In the genomic region with DNA sequence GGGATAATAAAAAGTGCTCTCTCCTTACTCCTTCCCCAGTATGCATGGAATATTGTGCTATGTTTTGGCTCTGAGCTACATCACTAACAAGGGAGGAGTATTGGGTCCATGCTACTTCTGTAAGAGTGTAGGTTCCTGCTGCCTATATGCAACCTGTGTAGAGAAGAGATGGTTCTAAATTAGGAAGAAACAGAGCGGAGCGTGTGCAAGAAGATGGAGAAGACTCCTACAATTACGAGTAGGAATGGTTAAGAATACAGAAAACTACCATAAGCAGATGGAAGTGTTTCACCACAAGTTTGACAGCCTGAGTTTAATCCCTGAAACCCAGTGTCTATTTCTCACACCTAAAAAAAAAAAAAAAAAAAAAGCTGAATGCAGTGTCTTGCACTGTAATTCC, we compare ENCODE assay signal across 18 mouse cellular contexts. TPM values are rescaled to one million over a fixed set of nuclear protein-coding genes. Genes with fewer than 3 reads are reported as not detected.
DNase-seq lines count a peak whose midpoint lies in the region; ATAC-seq and TF ChIP-seq lines count a peak whose summit lies in the region.
"Had no signal": no experiment of that assay in that cellular context is flagged by ENCODE, and none has a peak within 500 bp of the region (broad histone marks: within the 10 kb centered on the region; RNA-seq: fewer than 3 reads in every experiment).

No protein-coding gene starts in this region.

- H3K27ac ChIP-seq in left cerebral cortex, adult 2 months, result peak overlapping the region; percentile 81; the same call in 1 of the 2 replicates

- no peak overlapping the region for H3K4me3 ChIP-seq in left cerebral cortex, adult 2 months

- DNase-seq in frontal cortex, postnatal 25 days (ENCODE audit: low spot score in 2 of 2), result no peak
- DNase-seq in left cerebral cortex, adult 2 months (ENCODE audit: extremely low spot score in 1 of 2, low spot score in 2 of 2), result no peak
- no peak for DNase-seq in left cerebral cortex, postnatal 14 days (ENCODE audit: low spot score in 2 of 2)
- DNase-seq: adrenal gland, adult 2 months; adrenal gland, adult 8-10 months; adrenal gland, postnatal 10 days; adrenal gland, postnatal 14 days; adrenal gland, postnatal 25 days; adrenal gland, postnatal 36 days; B cell, adult 2 months; cerebellum, adult 11 months; cerebellum, adult 11-12 months; cerebellum, adult 18-20 months had no signal

- intact Hi-C loops in left cerebral cortex, adult 2 months (cut with DNase I), result loop anchor here (1.0 kb wide), 1 partner anchor 9 kb away; no protein-coding TSS in a partner anchor
- intact Hi-C loops in left cerebral cortex, postnatal 14 days (cut with DNase I), result loop anchor here (10.0 kb wide), 1 partner anchor 86 kb away; no protein-coding TSS in a partner anchor

- no peak for TF ChIP-seq CTCF in left cerebral cortex, adult 2 months (IDR thresholded peaks at IDR 0.05)

- peak; percentile 67 for ATAC-seq in frontal cortex, adult (ENCODE audit: low TSS enrichment)
- ATAC-seq: activated CD4-positive, CD25-positive, alpha-beta regulatory T cell, adult 4 months; CD4-positive, CD25-positive, alpha-beta regulatory T cell, adult 4 months; Patski had no signal

RNA-seq across cellular contexts. Expression of gene Nav3, which starts 24.9 kb away (rescaled TPM):
- 100 to 1,000 TPM; 116 to 136 TPM for total RNA-seq in left cerebral cortex, adult 2 months (2021)
- total RNA-seq in left cerebral cortex, postnatal 14 days (2021), result 100 to 1,000 TPM; 250 to 303 TPM
- total RNA-seq: MEL had no signal
